Mouse (Mus musculus): ENCODE data around the gene Plagl1. TPM values are rescaled to one million over a fixed set of nuclear protein-coding genes. Genes with fewer than 3 reads are reported as not detected.

The Plagl1 gene
- polyA plus RNA-seq, 1 experiment from 2014 or later: 74.9 TPM

- ATAC-seq (ENCODE audit: insufficient number of reproducible peaks, low FRiP score, low TSS enrichment, low read depth) (no peak), DNase-seq (ENCODE audit: low spot score) (no peak)
- WGBS: 91% methylated on average over 7 of the region's 7 CpGs
- no peak overlapping the region for H3K27ac ChIP-seq (replicated peaks; ENCODE audit: low read depth, low read length)
- H3K9me3 ChIP-seq (ENCODE audit: control insufficient read depth, low read length): no peaks in the 10 kb centered on the region
- no peak overlapping the region for H3K9ac ChIP-seq (ENCODE audit: low read length)
- H3K36me3 ChIP-seq (ENCODE audit: control insufficient read depth, insufficient read depth, low read length): no peaks in the 10 kb centered on the region
- H3K27me3 ChIP-seq (ENCODE audit: control insufficient read depth, insufficient read depth, low read length): no peaks in the 10 kb centered on the region
- no peak overlapping the region for H3K4me3 ChIP-seq (ENCODE audit: low read depth, low read length)
- H3K4me2 ChIP-seq (ENCODE audit: low read depth, severe bottlenecking): no peak overlapping the region
- H3K4me1 ChIP-seq (ENCODE audit: control insufficient read depth, insufficient read depth, low read length): no peaks in the 10 kb centered on the region
These were observed 67.6 kb downstream of the Plagl1 start for GRCm38 (mm10) chr10:13127946-13128345.

GRCm38 (mm10) chr10:13133850-13134249 is 73.5 kb downstream of the Plagl1 start:
- no peaks in the 10 kb centered on the region for H3K4me1 ChIP-seq (ENCODE audit: control insufficient read depth, insufficient read depth, low read length)
- H3K4me2 ChIP-seq (ENCODE audit: low read depth, severe bottlenecking): no peak overlapping the region
- WGBS: 94% methylated on average over 4 of the region's 4 CpGs
- no peak for ATAC-seq (ENCODE audit: insufficient number of reproducible peaks, low FRiP score, low TSS enrichment, low read depth)
- H3K27me3 ChIP-seq (ENCODE audit: control insufficient read depth, insufficient read depth, low read length): no peaks in the 10 kb centered on the region
- H3K9me3 ChIP-seq (ENCODE audit: control insufficient read depth, low read length): no peaks in the 10 kb centered on the region
- no peak for DNase-seq (ENCODE audit: low spot score)
- H3K27ac ChIP-seq (replicated peaks; ENCODE audit: low read depth, low read length): no peak overlapping the region
- no peak overlapping the region for H3K9ac ChIP-seq (ENCODE audit: low read length)
- no peaks in the 10 kb centered on the region for H3K36me3 ChIP-seq (ENCODE audit: control insufficient read depth, insufficient read depth, low read length)
- no peak overlapping the region for H3K4me3 ChIP-seq (ENCODE audit: low read depth, low read length)

- Histone ChIP-seq H3K9ac (ENCODE audit: low read length) (no peak overlapping the region), H3K9me3 (ENCODE audit: control insufficient read depth, low read length) (no peaks in the 10 kb centered on the region), H3K4me2 (ENCODE audit: low read depth, severe bottlenecking) (no peak overlapping the region), H3K27ac (replicated peaks; ENCODE audit: low read depth, low read length) (no peak overlapping the region), H3K4me3 (ENCODE audit: low read depth, low read length) (no peak overlapping the region), H3K27me3 (ENCODE audit: control insufficient read depth, insufficient read depth, low read length) (no peaks in the 10 kb centered on the region), H3K4me1 (ENCODE audit: control insufficient read depth, insufficient read depth, low read length) (no peaks in the 10 kb centered on the region), H3K36me3 (ENCODE audit: control insufficient read depth, insufficient read depth, low read length) (no peaks in the 10 kb centered on the region)
- ATAC-seq (ENCODE audit: insufficient number of reproducible peaks, low FRiP score, low TSS enrichment, low read depth): no peak
- no peak for DNase-seq (ENCODE audit: low spot score)
- 95% methylated on average over 7 of the region's 7 CpGs for WGBS
These were observed 75.0 kb downstream of the Plagl1 start for GRCm38 (mm10) chr10:13135276-13135675.

- H3K27ac ChIP-seq (replicated peaks; ENCODE audit: low read depth, low read length): no peak overlapping the region
- H3K4me2 ChIP-seq (ENCODE audit: low read depth, severe bottlenecking): no peak overlapping the region
- H3K36me3 ChIP-seq (ENCODE audit: control insufficient read depth, insufficient read depth, low read length): no peaks in the 10 kb centered on the region
- DNase-seq (ENCODE audit: low spot score) (no peak), ATAC-seq (ENCODE audit: insufficient number of reproducible peaks, low FRiP score, low TSS enrichment, low read depth) (no peak)
- H3K9me3 ChIP-seq (ENCODE audit: control insufficient read depth, low read length): no peaks in the 10 kb centered on the region
- WGBS: 88% methylated on average over 7 of the region's 7 CpGs
- no peak overlapping the region for H3K9ac ChIP-seq (ENCODE audit: low read length)
- H3K4me3 ChIP-seq (ENCODE audit: low read depth, low read length): no peak overlapping the region
- H3K4me1 ChIP-seq (ENCODE audit: control insufficient read depth, insufficient read depth, low read length): no peaks in the 10 kb centered on the region
- no peaks in the 10 kb centered on the region for H3K27me3 ChIP-seq (ENCODE audit: control insufficient read depth, insufficient read depth, low read length)
These were observed 75.4 kb downstream of the Plagl1 start for GRCm38 (mm10) chr10:13135751-13136150.

GRCm38 (mm10) chr10:13137906-13138305 is 77.6 kb downstream of the Plagl1 start:
- Histone ChIP-seq H3K36me3 (ENCODE audit: control insufficient read depth, insufficient read depth, low read length) (no peaks in the 10 kb centered on the region), H3K27me3 (ENCODE audit: control insufficient read depth, insufficient read depth, low read length) (no peaks in the 10 kb centered on the region), H3K4me2 (ENCODE audit: low read depth, severe bottlenecking) (no peak overlapping the region), H3K27ac (replicated peaks; ENCODE audit: low read depth, low read length) (no peak overlapping the region), H3K4me1 (ENCODE audit: control insufficient read depth, insufficient read depth, low read length) (no peaks in the 10 kb centered on the region), H3K9me3 (ENCODE audit: control insufficient read depth, low read length) (no peaks in the 10 kb centered on the region), H3K9ac (ENCODE audit: low read length) (no peak overlapping the region), H3K4me3 (ENCODE audit: low read depth, low read length) (no peak overlapping the region)
- no peak for DNase-seq (ENCODE audit: low spot score)
- ATAC-seq (ENCODE audit: insufficient number of reproducible peaks, low FRiP score, low TSS enrichment, low read depth): no peak
- 93% methylated on average over 6 of the region's 6 CpGs for WGBS

- Histone ChIP-seq H3K36me3 (ENCODE audit: control insufficient read depth, insufficient read depth, low read length) (no peaks in the 10 kb centered on the region), H3K9ac (ENCODE audit: low read length) (no peak overlapping the region), H3K4me3 (ENCODE audit: low read depth, low read length) (no peak overlapping the region), H3K9me3 (ENCODE audit: control insufficient read depth, low read length) (no peaks in the 10 kb centered on the region), H3K4me2 (ENCODE audit: low read depth, severe bottlenecking) (no peak overlapping the region), H3K27me3 (ENCODE audit: control insufficient read depth, insufficient read depth, low read length) (no peaks in the 10 kb centered on the region), H3K27ac (replicated peaks; ENCODE audit: low read depth, low read length) (no peak overlapping the region), H3K4me1 (ENCODE audit: control insufficient read depth, insufficient read depth, low read length) (no peaks in the 10 kb centered on the region)
- WGBS: 92% methylated on average over 2 of the region's 2 CpGs
- no peak for ATAC-seq (ENCODE audit: insufficient number of reproducible peaks, low FRiP score, low TSS enrichment, low read depth)
- DNase-seq (ENCODE audit: low spot score): no peak
These were observed 80.1 kb downstream of the Plagl1 start for GRCm38 (mm10) chr10:13140434-13140833.

- no peak; the same call in 1 of the 2 replicates for ATAC-seq (ENCODE audit: insufficient number of reproducible peaks, low FRiP score, low TSS enrichment, low read depth)
- Histone ChIP-seq H3K36me3 (ENCODE audit: control insufficient read depth, insufficient read depth, low read length) (no peaks in the 10 kb centered on the region), H3K27ac (replicated peaks; ENCODE audit: low read depth, low read length) (no peak overlapping the region), H3K27me3 (ENCODE audit: control insufficient read depth, insufficient read depth, low read length) (no peaks in the 10 kb centered on the region), H3K9me3 (ENCODE audit: control insufficient read depth, low read length) (no peaks in the 10 kb centered on the region), H3K4me3 (ENCODE audit: low read depth, low read length) (no peak overlapping the region), H3K4me2 (ENCODE audit: low read depth, severe bottlenecking) (no peak overlapping the region), H3K9ac (ENCODE audit: low read length) (no peak overlapping the region), H3K4me1 (ENCODE audit: control insufficient read depth, insufficient read depth, low read length) (no peaks in the 10 kb centered on the region)
- 79% methylated on average over 3 of the region's 3 CpGs for WGBS
- DNase-seq (ENCODE audit: low spot score): no peak
These were observed 90.1 kb downstream of the Plagl1 start for GRCm38 (mm10) chr10:13150435-13150834.

GRCm38 (mm10) chr10:13151353-13151752 is 91.0 kb downstream of the Plagl1 start:
- Histone ChIP-seq H3K4me2 (ENCODE audit: low read depth, severe bottlenecking) (no peak overlapping the region), H3K27ac (replicated peaks; ENCODE audit: low read depth, low read length) (no peak overlapping the region), H3K9me3 (ENCODE audit: control insufficient read depth, low read length) (no peaks in the 10 kb centered on the region), H3K4me3 (ENCODE audit: low read depth, low read length) (no peak overlapping the region), H3K4me1 (ENCODE audit: control insufficient read depth, insufficient read depth, low read length) (no peaks in the 10 kb centered on the region), H3K36me3 (ENCODE audit: control insufficient read depth, insufficient read depth, low read length) (no peaks in the 10 kb centered on the region), H3K9ac (ENCODE audit: low read length) (no peak overlapping the region), H3K27me3 (ENCODE audit: control insufficient read depth, insufficient read depth, low read length) (no peaks in the 10 kb centered on the region)
- ATAC-seq (ENCODE audit: insufficient number of reproducible peaks, low FRiP score, low TSS enrichment, low read depth): no peak
- 86% methylated on average over 5 of the region's 5 CpGs for WGBS
- DNase-seq (ENCODE audit: low spot score): no peak

GRCm38 (mm10) chr10:13152811-13153364 is 92.6 kb downstream of the Plagl1 start:
- no peaks in the 10 kb centered on the region for H3K36me3 ChIP-seq (ENCODE audit: control insufficient read depth, insufficient read depth, low read length)
- 75% methylated on average over 4 of the region's 4 CpGs for WGBS
- no peaks in the 10 kb centered on the region for H3K9me3 ChIP-seq (ENCODE audit: control insufficient read depth, low read length)
- H3K4me2 ChIP-seq (ENCODE audit: low read depth, severe bottlenecking): no peak overlapping the region
- no peak overlapping the region for H3K9ac ChIP-seq (ENCODE audit: low read length)
- H3K4me1 ChIP-seq (ENCODE audit: control insufficient read depth, insufficient read depth, low read length): no peaks in the 10 kb centered on the region
- ATAC-seq (ENCODE audit: insufficient number of reproducible peaks, low FRiP score, low TSS enrichment, low read depth): no peak
- no peak for DNase-seq (ENCODE audit: low spot score)
- no peak overlapping the region for H3K27ac ChIP-seq (replicated peaks; ENCODE audit: low read depth, low read length)
- H3K4me3 ChIP-seq (ENCODE audit: low read depth, low read length): no peak overlapping the region
- no peaks in the 10 kb centered on the region for H3K27me3 ChIP-seq (ENCODE audit: control insufficient read depth, insufficient read depth, low read length)
